Mouse (Mus musculus) lung, embryonic 16.5 days (tissue): ENCODE data around the gene Serpinb12. TPM values are rescaled to one million over a fixed set of nuclear protein-coding genes. Genes with fewer than 3 reads are reported as not detected.
"Not testable (repeated sequence)": the region's sequence is repeated elsewhere in the genome, so short reads cannot be mapped to it uniquely, and the experiment has no call there.

Experiments
- ATAC-seq: fragments of 200-750 bp; cut with Nextera tagmentation; 2 replicates; pipeline ENCODE4 v1.8.0; 2017; ENCODE audit warnings: low read depth, mild to moderate bottlenecking, moderate library complexity
- H3K27ac ChIP-seq: fragments of 300-500 bp; sonication (generic); 2 replicates; pipeline ENCODE4 v1.5.1; 2014; ENCODE audit warnings: mild to moderate bottlenecking, control low read depth, low read length
- H3K27me3 ChIP-seq: fragments of 300-500 bp; sonication (generic); 2 replicates; pipeline ENCODE4 v1.6.1; 2014; ENCODE audit warnings: low read depth, low read length, mixed read lengths; ENCODE audit not compliant: control insufficient read depth, insufficient read depth
- H3K36me3 ChIP-seq: fragments of 300-500 bp; sonication (generic); 2 replicates; pipeline ENCODE4 v1.6.1; 2014; ENCODE audit warnings: low read length; ENCODE audit not compliant: control insufficient read depth, insufficient read depth
- H3K4me1 ChIP-seq: fragments of 300-500 bp; sonication (generic); replicated peaks from 2 replicates; pipeline ENCODE4 v1.6.1; 2014; ENCODE audit warnings: low read length, mixed read lengths; ENCODE audit not compliant: control insufficient read depth, insufficient read depth
- H3K4me2 ChIP-seq: fragments of 300-500 bp; sonication (generic); 2 replicates; pipeline ENCODE4 v1.6.1; 2014; ENCODE audit warnings: low read depth, low read length, control low read depth
- H3K4me3 ChIP-seq: fragments of 300-500 bp; sonication (generic); 2 replicates; pipeline ENCODE4 v1.5.1; 2014; ENCODE audit warnings: mild to moderate bottlenecking, low read length, control low read depth
- H3K9ac ChIP-seq: fragments of 300-500 bp; sonication (generic); 2 replicates; pipeline ENCODE4 v1.6.1; 2014; ENCODE audit warnings: low read length, control low read depth
- H3K9me3 ChIP-seq: fragments of 300-500 bp; sonication (generic); 2 replicates; pipeline ENCODE4 v1.6.1; 2016; ENCODE audit warnings: low read length; ENCODE audit not compliant: control insufficient read depth
- WGBS: fragments of 180-500 bp; shearing (Covaris S2); extraction: QIAGEN DNeasy Blood & Tissue Kit; methylation state at CpG from one replicate; pipeline ENCODE4 v1.1.7; 2014; 5-methylcytosine and 5-hydroxymethylcytosine counted together
- polyA plus RNA-seq: library from polyadenylated mRNA; unstranded; fragments of >200 nt; fragmentation: Nextera tagmentation; extraction: Ambion mirVana; gene quantifications from 2 replicates; pipeline ENCODE4 v1.2.1, GENCODE M21; 2015

Gene Serpinb12
- 0.93 and 1.3 TPM in 2 replicates for polyA plus RNA-seq

- Histone ChIP-seq H3K4me3 (no peak within 1 kb of the TSS), H3K36me3 (no peaks in the 10 kb centered on the region), H3K27me3 (no peaks in the 10 kb centered on the region), H3K9ac (no peak within 1 kb of the TSS), H3K9me3 (no peaks in the 10 kb centered on the region), H3K4me1 (no peaks in the 10 kb centered on the region), H3K27ac (no peak within 1 kb of the TSS), H3K4me2 (no peak within 1 kb of the TSS)
- no peak for ATAC-seq
- WGBS, result 65% methylated on average over 6 of the region's 6 CpGs
Measured at GRCm38 (mm10) chr1:106934265-106934664, at the start of gene Serpinb12. Gene Serpinb12 (plus strand): TSS chr1:106934449.

- H3K4me1 ChIP-seq, H3K36me3 ChIP-seq, H3K4me3 ChIP-seq, H3K9ac ChIP-seq, H3K9me3 ChIP-seq, H3K27me3 ChIP-seq, H3K27ac ChIP-seq, H3K4me2 ChIP-seq, ATAC-seq: not testable (repeated sequence)
Measured at GRCm38 (mm10) chr1:106895142-106895541, 39.1 kb upstream of the Serpinb12 start.

DNA sequence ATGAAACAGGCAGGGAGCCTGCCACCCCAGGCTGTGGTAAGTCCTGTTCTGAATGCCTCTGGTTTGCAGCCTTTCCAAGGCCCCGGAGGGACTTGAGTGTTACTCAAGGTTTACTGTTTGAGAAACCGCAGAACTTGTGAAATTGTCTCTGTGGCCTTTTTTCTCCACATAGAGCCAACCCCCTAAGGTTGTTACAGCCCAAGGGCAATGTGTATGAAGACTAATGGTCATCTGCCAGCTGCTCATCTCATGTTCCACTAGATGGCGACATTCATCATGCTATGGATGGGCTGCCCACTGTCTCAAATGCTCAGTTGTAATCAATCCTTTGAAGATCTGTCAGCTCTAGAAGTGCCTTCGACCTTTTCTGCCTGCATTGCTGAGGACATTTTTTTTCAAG lies 32.8 kb upstream of the Serpinb12 start:
- Histone ChIP-seq H3K4me3 (no peak overlapping the region), H3K27ac (no peak overlapping the region), H3K36me3 (no peaks in the 10 kb centered on the region), H3K4me1 (no peaks in the 10 kb centered on the region), H3K9me3 (no peaks in the 10 kb centered on the region), H3K9ac (no peak overlapping the region), H3K27me3 (no peaks in the 10 kb centered on the region), H3K4me2 (no peak overlapping the region)
- ATAC-seq, result no peak
- 32% methylated on average over 4 of the region's 4 CpGs for WGBS

- ATAC-seq, result no peak
- 70% methylated on average over 4 of the region's 4 CpGs for WGBS
- no peak overlapping the region for H3K27ac ChIP-seq
- H3K36me3 ChIP-seq, result no peaks in the 10 kb centered on the region
- no peaks in the 10 kb centered on the region for H3K27me3 ChIP-seq
- no peak overlapping the region for H3K4me2 ChIP-seq
- H3K4me1 ChIP-seq, result no peaks in the 10 kb centered on the region
- H3K9me3 ChIP-seq, result no peaks in the 10 kb centered on the region
- H3K4me3 ChIP-seq, result no peak overlapping the region
- H3K9ac ChIP-seq, result no peak overlapping the region
Measured at GRCm38 (mm10) chr1:106931954-106932353, 2.3 kb upstream of the Serpinb12 start.

DNA sequence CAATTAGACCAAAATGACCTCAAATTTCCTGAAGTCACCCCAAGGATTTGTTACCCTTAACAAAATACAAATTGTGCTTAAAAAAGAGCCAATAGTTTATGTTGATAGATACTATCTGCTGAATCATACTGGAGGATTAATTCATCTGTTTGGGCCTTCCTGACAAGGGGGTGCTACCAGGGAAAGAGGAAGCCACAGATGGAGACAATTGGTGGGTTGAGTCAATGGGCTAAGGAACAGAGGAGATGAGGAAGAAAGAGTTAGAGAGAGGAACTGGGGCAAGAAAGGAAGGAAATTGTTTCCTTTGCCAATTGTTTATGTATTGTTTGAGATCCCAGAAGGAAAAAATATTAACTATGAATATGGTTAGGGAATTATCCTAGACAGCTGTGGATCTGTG lies 591 bp upstream of the Serpinb12 start:
- no peaks in the 10 kb centered on the region for H3K4me1 ChIP-seq
- no peak overlapping the region for H3K4me2 ChIP-seq
- no peak overlapping the region for H3K27ac ChIP-seq
- no peaks in the 10 kb centered on the region for H3K27me3 ChIP-seq
- H3K36me3 ChIP-seq, result no peaks in the 10 kb centered on the region
- ATAC-seq, result no peak
- no peak overlapping the region for H3K4me3 ChIP-seq
- no peak overlapping the region for H3K9ac ChIP-seq
- no peaks in the 10 kb centered on the region for H3K9me3 ChIP-seq

DNA sequence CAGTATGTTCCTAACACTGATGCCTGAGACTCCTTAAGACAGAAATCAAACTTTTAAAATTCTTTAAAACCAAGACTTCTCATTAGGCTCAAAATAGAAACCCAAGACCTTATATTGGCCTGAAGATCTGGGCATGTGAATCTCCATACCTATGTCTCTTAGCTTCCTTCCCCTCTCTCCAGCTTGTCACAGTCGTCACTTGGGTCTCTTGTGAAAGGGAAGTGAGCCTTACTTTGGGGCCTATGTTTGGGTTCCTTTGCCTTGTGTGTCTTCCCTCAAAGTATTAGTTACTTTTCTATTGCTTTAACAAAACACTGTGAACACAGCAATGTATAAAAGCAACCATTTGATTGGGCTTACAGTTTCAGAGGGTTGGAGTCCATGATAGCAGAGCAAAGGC lies 13.0 kb downstream of the Serpinb12 start:
- Histone ChIP-seq H3K9me3 (no peaks in the 10 kb centered on the region), H3K4me1 (no peaks in the 10 kb centered on the region), H3K9ac (no peak overlapping the region), H3K27me3 (no peaks in the 10 kb centered on the region), H3K36me3 (no peaks in the 10 kb centered on the region), H3K4me2 (no peak overlapping the region), H3K4me3 (no peak overlapping the region), H3K27ac (no peak overlapping the region)
- ATAC-seq, result no peak
- 54% methylated on average over 1 of the region's 1 CpGs for WGBS

GRCm38 (mm10) chr1:106959981-106960380 lies 25.7 kb downstream of the Serpinb12 start:
- Histone ChIP-seq H3K36me3 (no peaks in the 10 kb centered on the region), H3K27ac (no peak overlapping the region), H3K4me2 (no peak overlapping the region), H3K9ac (no peak overlapping the region), H3K4me3 (no peak overlapping the region), H3K27me3 (no peaks in the 10 kb centered on the region), H3K4me1 (no peaks in the 10 kb centered on the region), H3K9me3 (no peaks in the 10 kb centered on the region)
- 68% methylated on average over 3 of the region's 3 CpGs for WGBS
- ATAC-seq, result no peak

GRCm38 (mm10) chr1:106961023-106961422 lies 26.8 kb downstream of the Serpinb12 start:
- ATAC-seq, result no peak
- H3K36me3 ChIP-seq, result no peaks in the 10 kb centered on the region
- H3K4me3 ChIP-seq, result no peak overlapping the region
- no peak overlapping the region for H3K27ac ChIP-seq
- no peak overlapping the region for H3K9ac ChIP-seq
- no peaks in the 10 kb centered on the region for H3K27me3 ChIP-seq
- no peaks in the 10 kb centered on the region for H3K9me3 ChIP-seq
- 38% methylated on average over 3 of the region's 3 CpGs for WGBS
- no peak overlapping the region for H3K4me2 ChIP-seq
- no peaks in the 10 kb centered on the region for H3K4me1 ChIP-seq

- H3K27ac ChIP-seq, result no peak within 1 kb of the TSS
- no peak for ATAC-seq
- no peaks in the 10 kb centered on the region for H3K9me3 ChIP-seq
- H3K4me3 ChIP-seq, result no peak within 1 kb of the TSS
- no peaks in the 10 kb centered on the region for H3K27me3 ChIP-seq
- H3K4me1 ChIP-seq, result no peaks in the 10 kb centered on the region
- no peaks in the 10 kb centered on the region for H3K36me3 ChIP-seq
- H3K9ac ChIP-seq, result no peak within 1 kb of the TSS
- no peak within 1 kb of the TSS for H3K4me2 ChIP-seq
Measured at GRCm38 (mm10) chr1:106980684-106981083, 46.4 kb downstream of the Serpinb12 start, which contains the start of gene Serpinb13. Gene Serpinb13 (plus strand): TSS chr1:106980984.

DNA sequence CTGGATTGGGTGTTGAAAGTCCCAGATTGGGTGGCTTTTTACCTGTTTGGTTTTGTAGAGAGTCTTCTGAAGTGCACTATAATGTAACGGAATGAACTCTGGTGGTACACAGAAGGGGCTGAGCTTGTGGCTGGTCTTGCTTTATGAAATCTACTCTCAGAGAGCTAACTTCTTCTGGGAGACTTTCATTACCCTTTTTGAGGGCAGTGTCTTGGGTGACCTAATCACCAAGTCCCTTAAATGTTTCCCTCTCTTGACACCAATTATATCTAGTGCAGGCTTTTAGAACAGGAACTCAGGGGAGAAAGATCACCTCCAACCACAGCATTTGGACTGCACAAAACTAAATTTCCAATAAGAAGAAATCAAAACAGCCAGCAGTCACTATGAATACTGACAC lies 48.8 kb downstream of the Serpinb12 start:
- Histone ChIP-seq H3K9me3 (no peaks in the 10 kb centered on the region), H3K4me2 (no peak overlapping the region), H3K4me3 (no peak overlapping the region), H3K27ac (no peak overlapping the region), H3K9ac (no peak overlapping the region), H3K27me3 (no peaks in the 10 kb centered on the region), H3K4me1 (no peaks in the 10 kb centered on the region), H3K36me3 (no peaks in the 10 kb centered on the region)
- WGBS, result 81% methylated on average over 1 of the region's 1 CpGs
- no peak for ATAC-seq
